Mouse (Mus musculus) MEL (cell line): Measurements from ENCODE around the gene Smndc1.

ENCODE experiments used
- CHD1 ChIP-seq: IDR thresholded peaks from 2 replicates; pipeline ENCODE4 v1.6.1; 2012; ENCODE audit warnings: low read depth, mild to moderate bottlenecking, inconsistent platforms, low read length, improper control_type of control experiment
- CTCF ChIP-seq, 3 experiments: IDR thresholded peaks in 2 of 3; conservative IDR thresholded peaks in 1 of 3; 2 replicates each; pipeline ENCODE4 v1.5.1; 2011 to 2012; ENCODE audit warnings: low read length in 3 of 3, low read depth in 2 of 3, mild to moderate bottlenecking in 2 of 3, improper control_type of control experiment in 1 of 3, inconsistent platforms in 1 of 3, mixed read lengths in 1 of 3, moderate library complexity in 1 of 3; ENCODE audit not compliant: control insufficient read depth in 1 of 3, insufficient read depth in 1 of 3, poor library complexity in 1 of 3, severe bottlenecking in 1 of 3
- E2F4 ChIP-seq: IDR thresholded peaks from 2 replicates; pipeline ENCODE4 v1.6.1; 2011; ENCODE audit warnings: low read depth, low read length, improper control_type of control experiment, borderline replicate concordance
- EP300 ChIP-seq, 2 experiments: IDR thresholded peaks; 2 replicates each; pipeline ENCODE4 v1.6.1; 2011; ENCODE audit warnings: improper control_type of control experiment in 2 of 2, low read length in 2 of 2, low read depth in 1 of 2, mild to moderate bottlenecking in 1 of 2
- GATA1 ChIP-seq: IDR thresholded peaks from 2 replicates; pipeline ENCODE4 v1.6.1; 2011; ENCODE audit warnings: low read depth, low read length, improper control_type of control experiment
- MAFK ChIP-seq: IDR thresholded peaks from 2 replicates; pipeline ENCODE4 v1.6.1; 2011; ENCODE audit warnings: low read depth, mild to moderate bottlenecking, low read length, improper control_type of control experiment, borderline replicate concordance
- NELFE ChIP-seq: IDR thresholded peaks from 2 replicates; pipeline ENCODE4 v1.6.1; 2011; ENCODE audit warnings: low read depth, low read length, improper control_type of control experiment
- POLR2A ChIP-seq, 2 experiments: IDR thresholded peaks; 2 replicates each; pipeline ENCODE4 v1.6.1; 2011 to 2012; ENCODE audit warnings: low read length in 2 of 2, mild to moderate bottlenecking in 2 of 2, control low read depth in 1 of 2, improper control_type of control experiment in 1 of 2, low read depth in 1 of 2, moderate library complexity in 1 of 2; ENCODE audit not compliant: control insufficient read depth in 1 of 2, insufficient read depth in 1 of 2, poor library complexity in 1 of 2
- POLR2AphosphoS5 ChIP-seq: IDR thresholded peaks from 2 replicates; pipeline ENCODE4 v1.6.1; 2012; ENCODE audit warnings: low read depth, borderline replicate concordance, mild to moderate bottlenecking, inconsistent platforms, low read length, moderate library complexity, mixed read lengths
- RCOR1 ChIP-seq: IDR thresholded peaks from 2 replicates; pipeline ENCODE4 v1.6.1; 2012; ENCODE audit warnings: low read depth, mild to moderate bottlenecking, inconsistent platforms, low read length, improper control_type of control experiment
- SMC3 ChIP-seq: IDR thresholded peaks from 2 replicates; pipeline ENCODE4 v1.6.1; 2011; ENCODE audit warnings: low read depth, low read length, improper control_type of control experiment
- UBTF ChIP-seq: IDR thresholded peaks from 2 replicates; pipeline ENCODE4 v1.6.1; 2012; ENCODE audit warnings: low read depth, mild to moderate bottlenecking, inconsistent platforms, low read length, improper control_type of control experiment, moderate library complexity, borderline replicate concordance; ENCODE audit not compliant: insufficient read depth

- TF ChIP-seq UBTF (no peak), EP300 (IDR thresholded peaks at IDR 0.05; ENCODE audit: low read depth in 1 of 2, low read length in 2 of 2) (no peak), GATA1 (no peak), CTCF (IDR thresholded peaks at IDR 0.05 in 2 of 3, conservative IDR thresholded peaks at IDR 0.05 in 1 of 3; ENCODE audit: control insufficient read depth in 1 of 3, insufficient read depth in 1 of 3, low read depth in 2 of 3, low read length in 3 of 3, poor library complexity in 1 of 3, severe bottlenecking in 1 of 3) (peak; percentile 73 to 83 (median 76)), CHD1 (no peak), NELFE (no peak), MAFK (no peak), SMC3 (peak; percentile 82), RCOR1 (no peak), POLR2AphosphoS5 (no peak), POLR2A (IDR thresholded peaks at IDR 0.05; ENCODE audit: control insufficient read depth in 1 of 2, insufficient read depth in 1 of 2, low read depth in 1 of 2, low read length in 2 of 2, poor library complexity in 1 of 2) (no peak), E2F4 (no peak)
These were observed 27.4 kb downstream of the Smndc1 start for GRCm38 (mm10) chr19:53362967-53363366.
